Mouse (Mus musculus): Measurements from ENCODE around the gene Anp32a.

Anp32a gene

DNA sequence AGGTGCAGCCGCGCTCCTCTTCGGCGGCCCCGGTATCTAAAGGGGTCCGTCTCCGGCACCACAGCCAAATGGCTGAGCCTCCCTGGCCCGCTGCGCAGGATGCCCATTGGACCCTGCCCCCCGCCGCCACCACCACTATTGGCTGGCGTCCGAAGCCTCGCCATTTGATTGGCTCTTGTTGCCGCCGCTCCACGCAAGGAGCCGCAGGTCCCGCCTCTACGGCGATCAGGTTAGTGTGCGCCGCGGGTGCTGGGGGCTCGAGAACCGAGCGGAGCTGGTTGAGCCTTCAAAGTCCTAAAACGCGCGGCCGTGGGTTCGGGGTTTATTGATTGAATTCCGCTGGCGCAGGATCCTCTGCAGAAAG is at the start of gene Anp32a:
Anp32a (plus strand) TSS at position 171 of the 364 bp plus-strand sequence.
- peak; percentile 95 to 99 for DNase-seq (ENCODE audit: low spot score in 2 of 2)

DNA sequence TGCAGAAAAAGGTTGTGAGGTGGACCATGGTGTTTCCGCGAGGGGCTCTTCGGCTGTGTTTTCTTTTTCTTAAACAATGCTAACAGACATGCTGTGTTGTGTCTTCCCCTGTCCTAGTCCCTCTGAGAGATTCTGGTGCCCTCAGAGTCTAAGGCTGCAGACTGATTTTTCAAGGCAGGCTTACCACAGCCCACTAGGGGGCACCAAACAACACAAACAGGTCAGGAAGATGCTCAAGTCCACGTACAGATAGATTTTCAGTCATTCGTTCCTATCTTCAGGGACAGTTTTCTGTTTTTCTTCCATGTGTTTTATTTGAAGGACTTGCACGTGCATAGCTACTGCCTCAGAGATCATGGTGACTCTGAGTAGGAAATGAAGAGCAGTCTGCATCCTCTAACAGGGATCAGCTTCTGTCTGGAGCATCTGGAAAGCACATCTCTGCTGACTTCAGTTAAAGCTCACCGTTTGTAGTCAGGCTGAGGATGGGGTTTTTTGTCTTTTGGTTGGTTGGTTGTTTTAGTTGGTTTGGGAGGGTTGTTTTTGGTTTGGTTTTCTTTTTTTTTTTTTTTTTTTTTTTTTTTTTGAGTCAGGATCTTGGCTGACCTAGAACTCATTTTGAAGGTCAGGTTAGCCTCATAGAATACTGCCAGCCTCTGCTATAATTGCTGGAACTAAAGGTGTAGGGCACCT is 45.9 kb upstream of the Anp32a start:
- peak in 1 of 2 experiments; percentile 88 for DNase-seq (ENCODE audit: low spot score in 2 of 2)

DNA sequence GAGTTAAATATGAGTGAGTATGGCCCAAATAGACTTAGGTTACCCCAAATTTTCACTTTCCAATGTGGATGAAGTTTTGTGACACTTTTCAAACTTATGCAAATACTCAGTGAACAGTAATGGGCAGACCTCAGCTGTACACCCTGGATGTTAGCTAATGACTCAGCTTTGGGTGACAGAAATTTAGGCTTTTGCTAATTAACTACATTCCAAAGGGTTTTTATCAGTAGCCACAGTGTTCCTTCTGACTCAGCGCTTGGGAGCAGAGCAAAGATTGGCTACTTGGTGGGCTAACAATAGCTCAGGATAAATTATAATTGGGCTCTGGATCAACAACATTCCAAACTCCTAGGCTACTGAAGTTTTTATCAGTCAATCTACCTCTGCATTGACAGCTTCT is 44.2 kb upstream of the Anp32a start:
- DNase-seq (ENCODE audit: low spot score in 2 of 2), result no peak

DNA sequence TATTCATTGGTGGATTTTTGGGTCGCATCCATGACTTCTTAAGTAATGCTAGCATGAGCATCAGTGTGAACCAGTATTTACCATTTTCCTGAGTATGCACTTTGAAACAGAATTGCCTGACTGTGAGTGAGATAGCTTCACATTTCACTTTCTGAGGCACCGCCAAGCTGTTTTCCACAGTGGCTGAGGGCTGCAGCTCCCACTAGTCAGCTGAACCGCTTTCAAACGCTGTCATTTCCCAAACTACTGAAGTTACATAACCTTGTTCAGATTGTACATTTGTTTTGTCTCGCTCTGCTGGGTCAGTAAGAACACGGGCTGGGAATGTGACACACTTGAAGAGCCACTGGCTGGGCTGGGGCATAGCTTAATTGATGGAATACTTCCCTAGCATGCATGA is 25.5 kb upstream of the Anp32a start:
- DNase-seq (ENCODE audit: low spot score in 2 of 2), result peak in 1 of 2 experiments; percentile 20

DNA sequence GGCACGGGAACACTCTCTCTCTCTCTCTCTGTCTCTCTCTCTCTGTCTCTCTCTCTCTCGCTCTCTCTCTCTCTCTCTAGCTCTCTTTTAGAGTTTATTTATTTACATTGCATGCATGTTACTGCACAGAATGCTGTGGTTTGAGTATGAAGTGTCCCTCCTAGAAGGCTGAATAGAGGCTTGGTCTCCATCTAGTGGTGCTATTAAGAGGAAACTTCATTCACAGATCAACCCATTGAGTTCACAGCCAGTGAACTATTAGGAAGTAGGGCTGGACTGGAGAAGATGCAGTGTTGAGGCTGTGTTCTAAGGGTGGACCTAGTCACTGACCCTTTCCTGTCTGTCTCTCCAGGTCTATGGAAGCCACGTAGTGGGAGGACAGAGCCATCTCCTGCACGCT is 22.4 kb upstream of the Anp32a start:
- DNase-seq (ENCODE audit: low spot score in 2 of 2), result no peak

DNA sequence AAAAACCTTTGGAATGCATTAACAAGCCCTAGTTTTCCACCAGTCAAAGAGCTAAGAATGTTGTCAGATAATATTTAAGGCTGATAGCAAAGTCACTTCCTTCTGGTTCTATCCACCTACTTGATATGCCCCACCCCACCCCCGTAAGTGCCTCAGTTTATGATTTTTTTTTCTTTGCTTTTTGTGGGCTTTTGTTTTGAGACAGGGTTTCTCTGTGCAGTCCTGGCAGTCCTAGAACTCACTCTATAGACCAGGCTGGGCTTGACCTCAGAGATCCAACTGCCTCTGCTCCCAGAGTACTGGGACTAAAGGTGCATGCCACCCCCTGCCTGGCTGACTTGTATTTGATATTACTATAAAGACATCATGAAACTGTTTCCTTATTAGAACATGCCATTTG is 17.3 kb upstream of the Anp32a start:
- no peak for DNase-seq (ENCODE audit: low spot score in 2 of 2)

DNA sequence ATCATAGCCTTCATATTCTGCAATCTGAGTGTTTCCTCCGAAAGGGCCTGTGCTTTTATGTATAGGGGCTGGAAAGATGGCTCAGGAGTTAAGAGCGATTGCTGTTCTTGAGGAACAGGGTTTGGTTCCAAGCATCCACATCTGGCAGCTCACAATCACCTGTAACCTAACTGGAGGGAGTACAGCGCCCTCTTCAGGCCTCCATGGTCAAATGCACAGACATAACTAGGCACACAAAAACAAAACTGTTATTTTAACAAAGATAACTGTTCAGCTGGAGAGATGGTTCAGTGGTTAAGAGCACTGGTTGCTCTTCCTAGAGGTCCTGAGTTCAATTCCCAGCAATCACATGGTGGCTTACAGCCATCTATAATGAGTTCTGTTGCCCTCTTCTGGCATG is 15.1 kb upstream of the Anp32a start:
- no peak for DNase-seq (ENCODE audit: low spot score in 2 of 2)

DNA sequence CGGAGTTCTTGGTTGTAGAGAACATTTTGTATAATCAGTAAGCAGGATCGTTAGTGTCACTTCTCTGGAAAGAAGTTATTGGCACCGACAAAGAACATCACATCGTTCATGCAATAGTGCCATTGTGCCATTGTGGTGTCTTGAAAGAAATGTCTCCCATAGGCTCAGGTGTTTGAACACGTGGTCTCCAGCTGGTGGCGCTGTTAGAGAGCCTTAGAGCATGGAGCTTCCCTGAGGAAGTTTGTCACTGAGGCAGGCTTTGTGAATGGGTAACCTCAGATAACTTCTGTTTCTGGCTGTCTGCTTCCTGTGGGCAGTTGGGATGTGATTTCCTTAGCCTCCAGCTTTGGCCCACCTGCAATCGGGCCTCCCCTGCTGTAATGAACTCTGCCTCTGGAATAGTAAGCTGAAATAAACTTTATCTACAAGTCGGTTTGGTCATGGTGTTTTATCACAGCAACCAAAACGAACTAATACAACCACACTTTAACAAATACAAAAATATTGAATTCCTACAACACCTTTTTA is 6.7 kb upstream of the Anp32a start:
- no peak for DNase-seq (ENCODE audit: low spot score in 2 of 2)

DNA sequence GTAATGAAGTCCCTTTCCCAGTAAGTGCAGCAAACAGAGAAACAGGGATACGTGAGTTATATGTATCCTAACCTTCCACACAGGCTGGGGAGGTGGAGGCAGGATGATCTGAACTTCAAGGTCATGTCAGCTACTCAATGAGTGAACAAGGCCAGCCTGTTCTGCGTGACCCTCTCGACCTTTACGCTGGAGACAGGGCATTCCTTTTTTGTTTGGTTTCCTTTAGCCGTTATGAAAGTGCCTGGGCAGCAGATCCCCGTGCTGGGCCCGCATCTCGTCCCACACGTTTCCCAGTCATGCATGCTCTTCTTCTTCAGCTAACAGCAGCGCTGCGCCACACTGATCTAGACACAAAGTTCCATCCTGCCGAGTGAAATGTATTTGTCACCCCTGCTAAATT is 5.7 kb upstream of the Anp32a start:
- DNase-seq (ENCODE audit: low spot score in 2 of 2), result no peak

DNA sequence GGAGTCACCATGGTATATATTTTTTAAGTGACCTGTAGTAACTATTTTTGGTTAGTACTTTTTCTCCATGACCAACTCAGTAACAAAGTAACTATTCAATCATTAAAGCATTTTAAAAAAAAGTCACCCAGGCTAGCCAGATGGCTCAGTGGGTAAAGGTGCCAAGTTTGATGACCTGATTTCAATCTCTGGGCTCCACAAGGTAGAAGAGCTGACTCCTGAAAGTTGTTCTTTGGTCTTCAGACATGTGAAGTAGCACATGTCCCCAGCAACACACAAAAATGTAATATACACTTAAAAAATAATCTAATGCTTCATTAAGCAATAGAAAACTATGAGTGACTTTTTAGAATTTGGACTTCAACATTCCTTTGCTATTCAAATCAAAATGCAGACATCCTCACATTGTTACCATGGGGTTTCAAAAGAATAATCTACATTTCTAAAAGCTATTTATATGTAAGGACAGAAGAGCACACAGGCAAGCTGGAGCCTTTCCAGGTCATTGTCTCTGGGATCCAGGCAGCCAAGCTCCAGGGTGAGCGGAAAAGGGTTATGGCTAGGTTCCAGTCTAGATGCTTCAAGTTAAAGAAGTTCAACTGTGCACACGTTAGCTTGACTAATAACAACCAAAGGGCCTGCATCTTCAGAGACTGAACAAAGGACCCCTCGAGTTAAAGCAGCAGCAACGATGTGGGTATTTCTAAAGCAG is 3.0 kb upstream of the Anp32a start:
- DNase-seq (ENCODE audit: low spot score in 2 of 2), result no peak

DNA sequence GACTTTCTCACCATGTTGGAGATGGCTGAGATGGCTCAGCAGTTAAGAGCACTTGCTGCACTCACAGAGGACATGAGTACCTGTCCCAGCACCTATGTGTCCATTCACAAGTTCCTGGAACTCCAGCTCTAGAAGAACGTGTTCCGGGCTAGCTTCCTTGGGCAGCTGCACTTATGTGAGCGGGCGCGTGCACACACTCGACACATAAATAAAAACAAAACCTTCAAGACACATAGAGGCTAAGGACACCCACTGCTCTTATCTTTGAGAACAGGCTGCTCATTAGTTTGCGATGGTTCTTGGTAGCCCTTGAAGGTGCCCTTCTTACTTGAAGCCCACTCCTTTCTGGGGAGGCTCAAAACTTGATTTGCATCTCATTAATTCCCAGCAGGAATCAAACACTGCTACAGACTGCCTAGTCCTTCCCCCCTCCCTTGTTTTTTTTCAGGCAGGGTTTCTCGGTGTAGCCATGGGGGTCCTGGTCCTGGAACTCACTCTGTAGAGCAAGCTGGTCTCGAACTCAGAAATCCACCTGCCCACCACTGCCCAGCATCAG is 2.4 kb upstream of the Anp32a start:
- no peak for DNase-seq (ENCODE audit: low spot score in 2 of 2)

DNA sequence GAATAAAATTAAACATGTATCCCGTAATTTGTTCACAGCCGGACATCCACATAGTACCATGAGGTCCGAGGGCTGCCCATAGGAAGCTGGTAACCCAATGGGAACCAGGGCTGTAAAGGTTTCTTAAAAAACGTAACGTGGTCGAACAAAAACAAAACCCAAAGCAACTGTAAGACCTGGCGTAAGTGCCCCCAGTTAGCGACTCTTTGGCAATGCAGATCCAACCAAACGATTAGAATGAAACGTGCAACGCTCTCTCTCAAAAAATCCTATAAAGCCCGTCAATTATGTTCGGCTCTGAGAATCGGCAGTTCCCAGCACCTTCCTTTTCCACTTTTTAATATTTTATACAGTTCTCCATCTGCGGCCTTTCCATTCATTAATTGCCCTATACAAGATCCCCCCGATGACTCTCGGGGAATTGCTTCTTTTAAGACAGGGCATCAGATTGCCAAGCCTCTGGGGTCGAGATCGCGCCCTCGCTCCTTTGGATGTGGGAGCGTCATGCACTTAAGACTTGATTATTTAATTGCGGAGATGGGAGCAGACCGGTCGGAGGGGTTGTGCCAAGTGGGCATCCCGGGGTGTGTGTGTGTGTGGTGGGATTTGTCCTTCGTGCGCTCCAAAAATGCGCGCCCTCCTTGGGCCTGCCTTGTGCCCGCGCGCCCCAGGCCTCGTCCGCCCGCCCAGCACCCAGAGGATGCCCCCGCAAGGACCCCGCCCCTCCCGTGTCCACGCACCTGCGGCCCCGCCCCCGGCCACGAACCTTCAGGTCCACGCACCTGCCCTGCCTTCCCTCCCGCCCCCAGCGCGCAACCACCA is 581 bp upstream of the Anp32a start:
- no peak for DNase-seq (ENCODE audit: low spot score in 2 of 2)

DNA sequence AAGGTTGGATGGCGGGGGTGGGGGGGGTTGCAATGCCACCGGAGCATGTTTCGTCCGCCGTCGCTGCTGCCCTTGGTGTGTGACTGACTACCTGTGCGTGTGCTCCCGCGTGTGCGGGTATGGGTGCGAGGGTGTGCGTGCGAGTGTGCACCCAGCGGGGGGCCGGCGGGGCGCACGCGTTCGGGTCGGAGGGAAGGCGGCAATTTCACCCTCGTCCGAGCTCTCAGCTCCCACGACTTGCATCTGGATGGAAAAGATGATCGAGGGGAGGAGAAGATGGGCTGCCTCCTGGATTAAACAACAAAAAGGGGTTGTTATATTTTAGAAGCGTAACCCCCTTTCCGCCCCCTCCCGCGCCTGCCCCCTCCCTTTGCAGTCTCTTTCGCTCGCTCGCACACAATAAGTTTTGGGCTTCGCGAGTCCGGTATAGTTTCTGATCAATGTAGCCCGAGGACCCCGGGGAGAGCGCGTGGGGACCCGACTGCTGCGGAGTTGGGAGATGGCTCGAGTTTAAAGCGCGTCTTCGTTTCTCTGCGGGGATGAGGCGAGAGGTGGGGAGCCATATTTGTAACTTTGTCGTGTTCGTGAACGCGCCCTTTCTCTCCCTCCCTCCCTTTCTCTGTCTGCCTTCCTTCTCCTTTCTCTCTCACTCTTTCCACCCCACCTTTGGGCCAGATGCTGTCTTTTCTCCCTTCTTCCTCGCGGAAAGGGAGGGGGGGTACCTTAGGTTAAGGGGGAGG is 778 bp downstream of the Anp32a start:
- DNase-seq (ENCODE audit: low spot score in 2 of 2), result no peak

DNA sequence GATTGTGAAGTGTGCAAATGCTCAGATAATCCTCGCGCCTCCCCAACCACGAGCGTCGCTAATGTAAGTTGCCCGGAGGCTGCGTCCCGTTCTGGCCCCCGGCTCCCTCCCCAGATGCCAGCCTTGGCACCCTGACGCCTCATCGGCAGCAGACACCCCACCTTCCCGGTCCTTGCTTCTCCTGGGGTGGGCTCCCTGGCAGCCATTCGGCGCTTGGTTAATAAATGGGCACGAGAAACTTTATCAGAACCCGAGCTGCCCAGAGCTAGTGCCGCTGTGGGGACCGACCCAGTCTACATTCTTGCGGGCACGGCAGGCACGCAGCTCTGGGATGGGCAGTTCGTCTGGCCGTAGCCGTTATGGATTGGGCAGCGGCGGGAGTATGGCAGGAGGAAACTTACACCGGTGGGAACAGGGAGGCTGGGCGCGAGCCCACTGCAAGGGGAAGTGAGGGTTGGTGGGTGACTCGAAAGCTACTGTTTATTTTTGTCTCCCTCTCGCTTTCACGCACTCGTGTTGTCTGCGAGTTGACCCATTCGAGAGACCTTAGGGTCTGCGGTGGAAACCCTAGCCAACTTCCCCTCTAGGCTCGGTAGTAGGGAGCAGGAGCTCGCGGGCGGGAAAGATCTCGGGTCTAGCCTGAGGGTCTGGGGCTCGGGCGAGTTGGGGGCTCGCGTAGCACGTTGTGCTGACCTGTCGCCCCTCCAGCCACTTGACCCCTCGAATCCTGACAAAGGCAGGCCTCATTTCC is 1.5 kb downstream of the Anp32a start:
- DNase-seq (ENCODE audit: low spot score in 2 of 2), result peak in 1 of 2 experiments; percentile 52

DNA sequence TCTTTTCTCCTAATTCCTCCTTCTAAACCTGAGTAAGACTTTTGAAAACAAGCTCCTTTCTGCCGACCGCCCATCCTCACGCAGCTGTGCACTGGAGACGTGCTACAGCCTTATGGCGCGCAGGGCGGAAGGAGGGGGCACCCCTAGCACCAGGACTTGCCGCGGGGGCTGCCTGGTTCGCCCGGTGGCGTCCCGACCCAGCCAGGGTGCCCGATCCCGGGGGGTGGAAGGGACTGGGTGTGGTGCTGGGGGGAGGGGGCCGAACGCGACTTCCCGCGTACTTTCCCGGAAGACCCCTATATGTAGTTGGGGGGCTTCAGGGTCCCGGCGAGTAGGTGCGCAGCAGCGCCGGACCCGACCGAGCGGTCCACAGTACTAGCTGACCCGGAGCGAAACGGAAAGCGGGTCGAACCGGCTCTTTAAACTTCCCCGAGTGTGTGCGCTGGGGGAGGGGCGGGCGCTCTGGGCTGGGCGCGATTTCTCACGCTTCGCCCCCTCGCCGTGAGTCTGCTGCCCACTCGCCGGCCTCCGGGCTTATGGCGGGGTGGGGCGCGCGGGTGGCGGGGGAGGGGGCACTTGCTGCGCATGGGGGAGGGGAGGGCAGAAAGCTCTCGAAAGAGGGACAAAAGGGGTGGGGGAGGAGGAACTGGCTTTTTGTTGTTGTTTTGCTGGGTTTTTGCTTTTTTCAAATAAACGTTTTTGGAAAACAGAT is 2.3 kb downstream of the Anp32a start:
- DNase-seq (ENCODE audit: low spot score in 2 of 2), result peak in 1 of 2 experiments; percentile 70

DNA sequence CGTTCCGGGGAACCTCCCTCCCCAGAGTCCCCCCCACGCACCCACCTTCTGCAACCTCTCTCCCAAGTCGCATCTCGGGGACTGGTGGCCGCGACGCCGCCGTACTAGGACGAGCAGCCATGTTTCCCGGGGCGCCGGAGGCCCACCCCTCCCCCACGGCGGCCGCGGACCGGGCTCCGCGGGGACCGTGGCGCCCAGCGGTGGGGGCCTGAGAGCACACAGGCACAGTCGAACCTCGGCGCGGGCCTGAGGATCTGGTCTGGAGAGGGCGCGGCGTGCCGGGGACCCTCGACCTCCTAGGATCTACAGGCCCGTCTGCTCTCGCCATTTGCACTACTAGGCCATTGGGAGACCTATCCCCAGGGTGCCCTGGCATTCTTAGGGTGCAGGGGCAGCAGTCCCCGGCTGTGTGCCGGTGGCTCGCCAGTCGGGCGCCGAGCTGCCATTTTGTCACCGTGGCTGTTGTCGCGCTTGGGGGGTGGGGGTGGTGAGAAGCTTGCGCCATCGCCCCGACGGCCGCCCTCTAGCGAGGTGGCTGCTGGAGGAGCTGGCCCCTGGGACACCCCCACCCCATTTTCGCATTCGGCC is 2.9 kb downstream of the Anp32a start:
- DNase-seq (ENCODE audit: low spot score in 2 of 2), result peak in 1 of 2 experiments; percentile 67

DNA sequence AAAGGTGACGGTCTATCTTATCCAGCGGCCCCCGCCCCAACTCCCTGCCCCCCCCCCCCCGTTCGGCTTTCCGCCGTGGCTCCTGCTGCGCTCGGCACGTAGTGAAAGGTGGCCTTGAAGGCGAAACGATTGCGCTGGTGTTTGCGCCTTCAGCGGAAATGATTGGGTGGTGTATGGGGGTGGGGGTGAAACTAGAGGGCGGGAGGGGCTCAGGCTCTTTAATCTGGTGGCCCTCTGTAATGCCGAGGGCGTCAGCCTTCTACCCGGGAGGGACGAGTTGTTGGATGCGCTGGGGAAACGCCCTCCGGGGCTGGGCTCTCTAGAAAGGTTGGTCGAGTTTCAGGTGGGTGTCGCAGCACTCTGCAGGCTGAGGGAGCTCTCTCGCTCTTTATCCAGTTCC is 3.5 kb downstream of the Anp32a start:
- peak in 1 of 2 experiments; percentile 65 for DNase-seq (ENCODE audit: low spot score in 2 of 2)

DNA sequence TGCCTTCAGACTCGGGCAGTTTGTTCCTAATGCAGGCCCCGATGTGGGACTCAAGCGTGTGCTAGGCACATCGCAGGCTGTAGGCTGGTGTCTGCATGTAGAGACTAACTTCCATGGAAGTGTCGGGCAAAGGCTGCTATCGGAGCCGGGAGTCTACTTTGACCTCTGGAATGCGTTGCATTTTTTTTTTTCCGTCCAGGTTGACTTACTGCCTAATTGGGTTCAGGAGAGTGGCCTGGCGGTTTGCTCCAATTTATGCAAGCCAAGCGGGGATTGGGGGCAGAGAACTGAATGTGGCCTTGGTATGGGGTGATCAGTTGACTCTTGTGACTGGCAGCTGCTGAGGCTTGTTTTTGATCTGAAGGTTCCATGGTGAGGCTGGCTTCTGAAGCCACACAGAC is 4.0 kb downstream of the Anp32a start:
- no peak for DNase-seq (ENCODE audit: low spot score in 2 of 2)

DNA sequence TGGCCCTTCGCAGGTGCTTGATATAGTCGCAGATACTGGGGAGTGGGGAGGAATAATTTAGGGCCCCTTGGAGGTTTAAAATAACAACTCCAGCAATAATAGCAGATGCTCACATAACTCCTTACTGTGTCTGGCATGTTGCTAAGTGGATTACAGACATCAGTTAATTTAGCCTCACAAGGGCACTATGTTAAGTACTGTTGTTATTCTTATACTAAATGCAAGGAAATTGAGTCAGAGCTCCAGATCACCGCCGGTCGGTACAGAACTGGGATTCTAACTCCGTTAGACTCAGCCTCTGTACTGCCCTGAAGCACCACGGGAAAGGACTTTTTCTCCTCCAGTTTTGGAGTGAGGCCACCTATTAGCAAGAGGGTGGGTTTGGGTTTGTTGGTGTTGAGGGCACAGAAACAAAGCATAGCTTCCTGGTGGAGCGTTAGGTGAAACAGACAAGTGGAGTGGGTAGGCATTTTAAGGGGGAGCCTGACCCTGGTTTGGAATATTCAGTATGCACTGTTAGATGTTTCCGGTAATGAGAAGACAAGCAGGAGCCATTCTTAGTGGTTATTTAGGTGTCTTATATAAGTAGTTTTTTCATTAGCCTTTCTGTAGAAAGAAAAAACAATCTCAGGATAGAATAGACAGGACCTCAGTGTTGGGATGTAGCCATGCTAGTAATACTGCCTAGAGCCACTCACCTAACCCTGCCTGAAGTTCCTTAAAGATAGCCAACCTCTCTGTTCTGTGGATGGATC is 4.7 kb downstream of the Anp32a start:
- no peak for DNase-seq (ENCODE audit: low spot score in 2 of 2)
